Mouse (Mus musculus) ES-Bruce4 (cell line): Measurements from ENCODE around the gene Ahsa1.

Experiments used
- CTCF ChIP-seq: IDR thresholded peaks from one replicate; pipeline ENCODE4 v1.8.1; 2011; ENCODE audit warnings: low read depth, low read length
- EP300 ChIP-seq: IDR thresholded peaks from 2 replicates; pipeline ENCODE4 v1.6.1; 2011; ENCODE audit warnings: low read depth, low read length; ENCODE audit not compliant: insufficient read depth
- POLR2A ChIP-seq: IDR thresholded peaks from one replicate; pipeline ENCODE4 v1.8.1; 2011; ENCODE audit warnings: low read length; ENCODE audit not compliant: insufficient read depth

GRCm38 (mm10) chr12:87253878-87254277 is 12.4 kb upstream of the Ahsa1 start:
- no peak for TF ChIP-seq CTCF
- TF ChIP-seq EP300, result no peak
- no peak for TF ChIP-seq POLR2A
